Mouse (Mus musculus) liver, adult 2 months (tissue): ENCODE measurements around the gene Cad.

Experiments used
- CTCF ChIP-seq: fragments of 200-500 bp; IDR thresholded peaks from 2 replicates; pipeline ENCODE4 v1.5.1; 2011; ENCODE audit warnings: low read depth, low read length, control low read depth
- POLR2A ChIP-seq: fragments of 200-500 bp; IDR thresholded peaks from 2 replicates; pipeline ENCODE4 v1.6.1; 2011; ENCODE audit warnings: low read length, control low read depth; ENCODE audit not compliant: insufficient read depth; ENCODE audit errors: extremely low read depth

- TF ChIP-seq POLR2A = no peak
- no peak for TF ChIP-seq CTCF
These were observed 23.7 kb upstream of the Cad start for GRCm38 (mm10) chr5:31030926-31031325.
